Mouse (Mus musculus) thymus, adult 2 months (tissue): Measurements from ENCODE around the gene Cables2.

Experiments used
- CTCF ChIP-seq: fragments of 200-500 bp; IDR thresholded peaks from 2 replicates; pipeline ENCODE4 v1.5.1; 2012; ENCODE audit warnings: mild to moderate bottlenecking, control low read depth, low read length, moderate library complexity, borderline replicate concordance; ENCODE audit not compliant: control insufficient read depth, poor library complexity, insufficient read depth; ENCODE audit errors: extremely low read depth
- POLR2A ChIP-seq: fragments of 200-500 bp; IDR thresholded peaks from 2 replicates; pipeline ENCODE4 v1.6.1; 2012; ENCODE audit warnings: mild to moderate bottlenecking, low read length, control low read depth, moderate library complexity; ENCODE audit not compliant: control insufficient read depth, poor library complexity, insufficient read depth; ENCODE audit errors: extremely low read depth

DNA sequence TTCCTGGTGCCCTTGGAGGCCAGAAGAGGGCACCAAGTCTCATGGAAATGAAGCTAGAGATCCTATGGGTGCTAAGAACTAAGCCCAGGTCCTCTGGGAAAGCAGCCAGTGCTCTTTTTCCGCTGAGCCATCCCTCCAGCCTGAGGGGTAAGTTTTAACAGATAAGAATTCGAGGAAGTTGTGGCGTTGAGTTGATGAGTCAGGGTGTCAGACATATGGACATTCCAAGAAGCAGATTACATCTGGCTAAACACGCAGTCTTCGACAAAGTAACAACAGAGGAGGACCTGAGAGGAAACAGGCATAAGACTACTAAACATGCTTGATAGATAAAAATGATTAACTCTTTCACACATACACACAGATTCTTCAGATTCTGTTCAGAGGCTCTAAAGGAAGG, 34.7 kb downstream of the Cables2 start:
- TF ChIP-seq CTCF (no peak), POLR2A (no peak)
